Mouse (Mus musculus) embryo, embryonic 10.5 days (tissue): Measurements from ENCODE around the gene Rasal2.
A peak's percentile ranks its signal among the peaks of the same experiment; 100 is the strongest.
"Not testable (repeated sequence)": the region's sequence is repeated elsewhere in the genome, so short reads cannot be mapped to it uniquely, and the experiment has no call there.

Experiments
- DNase-seq: peaks from one replicate; pipeline ENCODE4 v3.0.0-alpha.2; 2015; ENCODE audit warnings: low spot score

Rasal2 gene

DNA sequence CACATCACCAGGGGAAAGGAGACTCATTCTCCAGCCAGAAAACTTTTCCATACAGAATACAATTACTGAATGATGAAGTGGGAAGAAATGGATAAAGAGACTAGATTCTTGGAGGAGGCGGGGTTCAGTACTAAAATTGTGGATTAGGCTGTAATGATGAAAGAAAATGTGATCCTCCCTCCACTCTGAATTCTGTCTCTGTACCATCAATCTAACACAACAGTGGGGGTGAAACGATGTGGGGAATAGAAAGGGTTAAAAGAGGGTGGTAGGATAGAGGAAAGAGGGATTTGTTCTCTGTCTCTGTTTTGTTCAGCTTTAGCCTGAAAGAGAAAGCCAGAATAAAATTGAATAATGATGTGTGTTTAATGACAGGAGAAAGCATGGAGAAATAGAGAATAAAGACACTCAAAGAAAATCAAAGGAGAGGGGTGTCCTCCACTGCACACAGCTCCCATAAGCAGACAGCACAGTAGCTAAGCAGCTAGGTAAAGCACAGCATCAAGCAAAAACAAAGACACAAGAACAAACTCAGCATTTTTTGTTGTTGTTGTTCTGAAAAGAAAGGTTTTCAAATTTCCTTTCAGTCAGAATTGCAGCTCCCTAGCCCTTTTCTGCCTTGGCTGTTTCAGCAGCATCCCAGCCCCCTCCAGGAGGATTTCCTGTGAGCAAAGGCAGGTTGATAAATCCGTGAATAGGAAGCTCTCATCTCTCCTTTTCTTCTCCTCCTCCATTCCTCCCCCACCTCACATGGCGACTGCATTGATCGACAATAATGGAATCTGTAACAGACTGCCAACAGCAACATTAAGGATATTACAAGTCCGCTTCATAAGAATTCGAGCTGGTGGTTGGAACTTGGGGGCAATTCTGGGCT lies 168.6 kb downstream of the Rasal2 start:
- DNase-seq: no peak

DNA sequence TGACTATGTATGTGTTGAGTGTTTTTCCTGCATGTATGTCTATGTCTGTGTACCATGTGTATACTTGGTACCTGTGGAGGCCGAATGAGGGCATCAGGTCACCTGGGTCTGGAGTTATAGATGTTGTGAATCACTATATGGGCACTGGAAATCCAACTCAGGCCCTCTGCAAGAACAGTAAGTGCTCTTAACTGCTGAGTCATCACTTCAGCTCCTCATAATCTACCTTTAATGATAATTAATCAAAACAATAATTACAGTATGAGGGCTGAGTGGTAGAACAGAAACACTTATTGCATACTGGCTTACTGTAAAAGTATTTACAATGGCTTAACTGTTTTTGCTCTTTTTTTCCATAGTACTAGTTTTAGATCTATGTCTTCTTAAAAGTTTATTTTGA lies 172.7 kb downstream of the Rasal2 start:
- DNase-seq: no peak

- not testable (repeated sequence) for DNase-seq
Measured at GRCm38 (mm10) chr1:157236650-157237344, 175.6 kb downstream of the Rasal2 start.

DNA sequence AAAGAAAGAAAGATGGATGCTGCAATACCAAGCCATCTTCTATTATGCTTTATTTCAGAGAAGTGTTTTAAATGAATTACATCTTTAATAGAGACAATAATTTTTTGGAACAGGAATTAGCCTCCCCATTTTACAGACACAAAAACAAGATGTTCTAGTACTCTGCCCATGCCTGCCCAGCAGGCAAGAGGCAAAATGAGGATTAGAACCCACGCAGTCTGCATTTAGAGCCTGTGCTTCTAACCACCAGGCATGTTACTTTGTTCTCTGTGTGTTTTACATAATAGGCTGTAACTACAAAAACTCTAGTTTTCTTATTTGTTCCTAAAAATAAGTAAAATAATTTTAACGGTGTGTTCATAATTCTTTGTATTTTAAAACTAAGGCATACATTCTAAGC lies 178.9 kb downstream of the Rasal2 start:
- DNase-seq: no peak

DNA sequence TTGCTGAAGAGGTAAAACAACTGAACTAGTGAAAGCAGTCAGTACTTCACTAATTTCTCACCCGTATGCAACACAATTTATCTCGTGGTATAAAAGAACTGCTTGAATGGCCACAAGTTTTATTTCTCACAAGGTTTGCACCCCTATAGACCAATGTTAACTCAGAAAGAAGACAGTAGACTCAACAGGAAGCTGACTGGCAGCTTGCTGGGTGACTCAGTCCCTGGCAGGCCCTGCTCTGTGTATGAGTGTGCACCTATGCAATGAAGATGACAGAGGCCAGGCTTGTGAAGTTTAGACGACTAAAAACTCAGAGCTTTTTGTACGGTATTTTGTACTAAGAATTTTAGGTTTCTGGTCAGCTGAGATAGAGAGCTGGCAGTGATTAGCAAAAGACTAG lies 180.0 kb downstream of the Rasal2 start:
- DNase-seq: no peak

- DNase-seq: peak; percentile 57
Measured at GRCm38 (mm10) chr1:157231016-157231415, 181.4 kb downstream of the Rasal2 start.

GRCm38 (mm10) chr1:157230386-157230785 lies 182.0 kb downstream of the Rasal2 start:
- no peak for DNase-seq

GRCm38 (mm10) chr1:157225013-157225412 lies 187.4 kb downstream of the Rasal2 start:
- DNase-seq: no peak

DNA sequence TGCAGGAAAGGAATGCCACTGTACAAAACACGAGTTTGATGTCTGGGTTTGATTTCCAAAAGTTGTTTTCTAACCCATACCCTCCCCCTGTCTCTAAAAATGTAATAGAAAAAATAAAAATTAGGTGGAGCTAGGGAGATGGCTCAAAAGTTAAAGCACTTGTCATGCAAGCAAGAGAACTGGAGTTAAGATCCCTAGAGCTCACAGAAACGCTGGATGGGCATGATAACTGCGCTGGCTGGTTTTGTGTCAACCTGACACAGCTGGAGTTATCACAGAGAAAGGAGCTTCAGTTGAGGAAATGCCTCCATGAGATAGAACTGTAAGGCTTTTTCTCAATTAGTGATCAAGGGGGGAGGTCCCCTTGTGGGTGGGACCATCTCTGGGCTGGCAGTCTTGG lies 191.5 kb downstream of the Rasal2 start:
- DNase-seq: no peak

DNA sequence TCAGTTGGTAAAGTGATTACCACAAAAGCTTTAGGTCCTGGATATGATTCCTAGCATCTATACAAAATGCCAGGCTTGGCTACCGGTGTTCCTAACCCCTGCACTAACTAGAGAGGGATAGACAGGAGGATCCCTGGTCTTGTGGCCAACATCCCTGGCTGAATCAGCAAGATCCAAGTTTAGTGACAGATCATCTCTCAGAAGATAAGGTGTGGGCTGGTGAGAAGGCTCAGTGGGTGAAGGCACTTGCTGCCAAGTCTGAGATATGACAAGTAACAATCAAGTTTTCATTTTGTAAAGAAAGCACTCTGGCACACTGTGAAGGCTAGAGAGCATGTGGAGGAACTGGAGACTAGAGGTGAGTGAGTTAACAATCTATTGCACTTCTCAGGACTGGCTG lies 191.9 kb downstream of the Rasal2 start:
- no peak for DNase-seq

DNA sequence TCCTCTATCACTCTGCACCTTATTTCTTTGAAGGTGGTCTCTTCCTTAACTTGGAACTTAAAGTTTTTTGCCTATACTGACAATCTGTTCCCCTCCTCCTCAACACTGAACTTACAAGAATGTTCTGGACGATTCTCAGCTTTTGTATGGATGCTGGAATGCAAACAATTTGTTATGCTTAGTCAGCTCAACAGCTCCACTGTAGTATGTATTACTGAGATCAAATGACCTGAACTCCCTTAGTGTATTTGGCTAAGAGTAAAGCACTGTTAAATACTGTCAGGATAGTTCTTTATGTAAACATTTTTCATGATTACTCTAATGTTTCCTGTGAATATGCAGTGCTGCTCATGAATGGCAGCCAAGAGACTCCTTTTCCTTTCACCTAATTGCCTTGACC lies 203.6 kb downstream of the Rasal2 start:
- no peak for DNase-seq

DNA sequence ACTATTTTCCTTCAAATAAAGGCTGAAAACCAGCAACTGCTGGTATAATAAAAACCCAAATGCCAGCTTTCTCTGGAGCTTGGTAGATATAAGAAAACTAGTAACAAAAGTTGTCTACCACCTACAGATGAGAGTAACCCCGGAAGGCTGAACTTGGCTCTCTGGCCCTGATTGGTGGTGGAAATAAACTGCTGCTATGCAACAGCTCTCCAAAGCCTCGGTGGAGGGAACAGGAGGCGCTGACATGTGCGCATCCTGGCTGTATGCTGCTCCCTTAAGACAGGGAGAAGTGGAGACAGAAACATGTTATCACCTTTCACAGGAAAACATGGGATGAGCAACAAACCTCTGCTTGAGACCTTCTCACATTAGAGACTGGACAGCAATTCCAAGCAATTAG lies 206.7 kb downstream of the Rasal2 start:
- DNase-seq: no peak

DNA sequence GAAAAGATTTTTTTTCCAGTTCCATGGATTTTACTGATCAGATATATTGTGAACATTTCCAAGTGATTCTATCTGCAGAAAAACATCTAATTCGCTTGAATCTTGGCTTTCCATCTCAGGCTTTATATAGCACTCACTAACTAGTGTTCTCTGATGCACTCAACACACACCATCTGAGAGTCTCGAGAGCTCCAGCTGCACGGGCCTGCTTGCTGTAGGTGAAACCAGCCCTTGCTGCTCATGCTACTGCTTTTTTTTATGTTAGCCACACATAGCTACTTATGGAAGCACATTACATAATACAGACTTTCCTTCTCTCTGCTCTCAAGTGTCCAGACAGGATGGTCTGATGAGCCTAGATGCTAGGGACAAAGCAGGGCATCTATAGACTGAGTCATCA lies 229.4 kb downstream of the Rasal2 start:
- no peak for DNase-seq

- no peak for DNase-seq
Measured at GRCm38 (mm10) chr1:157182431-157182830, 230.0 kb downstream of the Rasal2 start.

DNA sequence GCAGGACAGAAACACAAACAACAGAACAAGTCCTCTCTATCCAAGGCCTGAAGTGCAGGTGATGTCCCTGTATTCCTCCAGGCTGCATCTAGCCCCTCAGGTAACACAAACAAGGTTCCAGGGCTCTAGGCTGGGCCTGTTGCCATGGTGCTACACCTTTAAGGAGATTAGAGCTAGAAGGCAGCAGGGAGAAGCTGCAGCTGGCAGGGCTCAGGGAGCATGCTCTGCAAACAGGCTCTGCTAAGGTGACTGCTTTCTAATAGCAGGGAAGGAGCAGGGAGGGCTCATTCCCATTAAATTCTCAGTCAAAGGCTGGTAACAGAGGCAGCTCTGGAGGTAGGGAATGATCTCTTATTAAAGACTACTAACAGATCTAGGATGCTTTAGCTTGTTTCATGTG lies 231.3 kb downstream of the Rasal2 start:
- no peak for DNase-seq

DNA sequence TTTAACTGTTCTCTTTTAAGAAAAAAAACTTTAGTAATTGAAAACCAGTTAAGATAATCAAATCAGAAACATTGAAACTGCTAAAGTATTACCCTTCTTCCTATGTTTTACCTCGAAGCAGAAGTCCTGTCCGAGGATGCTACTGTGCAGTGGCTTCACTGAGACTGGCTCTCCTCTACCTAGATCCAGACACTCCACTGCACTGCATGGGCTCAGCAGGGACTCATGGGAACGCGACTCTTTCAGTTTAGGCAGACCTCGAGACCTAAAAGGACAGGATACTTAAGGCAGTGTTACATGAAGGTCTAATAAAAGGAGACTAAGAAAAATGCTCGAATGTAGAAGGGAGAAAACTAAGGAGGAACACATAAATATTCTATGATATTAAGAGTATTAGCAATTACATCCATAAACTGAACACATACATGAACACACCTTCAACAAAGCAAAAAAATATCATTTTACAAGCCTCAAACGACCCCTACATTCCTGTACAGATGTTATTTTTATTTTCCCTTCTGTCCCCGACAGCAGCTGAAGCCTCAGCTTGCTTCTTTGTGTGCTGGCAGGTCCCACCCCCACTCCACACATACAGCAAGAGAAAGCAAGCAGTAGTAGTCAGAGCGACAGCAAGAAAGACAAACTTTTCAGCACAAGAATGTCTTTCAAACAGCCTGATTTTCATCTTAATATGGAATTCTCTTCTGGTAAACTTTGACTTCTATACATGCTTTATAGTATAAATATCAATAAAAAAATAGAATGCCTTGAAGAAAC lies 233.2 kb downstream of the Rasal2 start:
- peak; percentile 36 for DNase-seq

DNA sequence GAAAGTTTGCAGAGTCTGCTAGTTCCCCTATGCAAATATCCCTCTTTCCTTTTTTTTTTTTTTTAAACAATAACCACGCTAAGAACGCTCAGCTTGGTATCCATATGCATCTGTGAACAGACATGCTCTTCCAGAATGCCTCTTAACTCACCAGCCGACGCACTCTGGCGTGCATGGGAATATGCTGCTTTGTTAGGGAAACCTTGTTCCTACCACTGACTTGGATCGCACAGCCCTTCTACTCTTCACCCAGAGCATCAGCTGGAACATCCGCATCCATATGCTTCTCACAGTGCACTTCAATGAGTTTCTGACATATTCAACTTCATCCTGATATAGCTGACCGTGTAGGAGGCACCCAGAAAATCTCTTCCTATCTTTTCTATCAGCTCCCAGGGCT lies 243.1 kb downstream of the Rasal2 start:
- no peak for DNase-seq

GRCm38 (mm10) chr1:157168891-157169290 lies 243.5 kb downstream of the Rasal2 start:
- no peak for DNase-seq

DNA sequence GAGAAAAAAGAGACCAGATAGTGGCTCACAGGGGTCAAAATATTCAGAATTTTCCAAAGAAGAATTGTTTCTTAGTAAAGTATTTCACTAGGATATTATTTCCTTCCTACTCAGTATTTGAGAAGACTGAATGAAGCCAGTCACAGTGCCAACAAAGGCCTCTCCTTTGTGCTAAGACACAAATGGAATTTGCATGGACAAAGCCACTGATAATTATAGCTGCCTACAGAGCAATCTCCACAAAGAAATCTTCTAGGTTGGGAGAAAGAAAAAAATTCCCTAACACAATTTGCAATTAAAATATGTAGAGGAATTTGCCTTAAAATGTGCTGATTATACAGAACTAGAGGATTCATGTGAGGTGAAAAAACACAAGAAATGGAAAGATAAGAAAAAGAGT lies 258.6 kb downstream of the Rasal2 start:
- peak; percentile 18 for DNase-seq

DNA sequence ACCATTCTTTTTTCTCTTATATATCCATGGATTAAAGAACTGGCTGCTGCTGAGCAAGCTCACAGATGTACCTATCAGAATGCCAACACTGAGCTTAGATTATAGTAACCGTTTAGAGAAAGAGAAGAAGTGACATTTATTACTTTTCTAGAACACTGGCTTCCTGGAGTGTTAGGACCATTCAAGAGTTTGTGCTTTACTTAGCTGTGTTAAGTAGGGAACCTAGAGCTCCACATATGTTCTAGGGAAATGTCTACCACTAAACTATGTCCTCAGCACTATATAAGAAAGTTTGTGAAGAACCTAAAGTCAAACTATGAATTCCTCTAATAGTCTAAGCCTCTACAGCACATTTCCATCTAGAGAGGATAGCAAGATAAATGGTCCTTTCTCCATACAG lies 262.3 kb downstream of the Rasal2 start:
- no peak for DNase-seq

- DNase-seq: no peak
Measured at GRCm38 (mm10) chr1:157144621-157145020, 267.8 kb downstream of the Rasal2 start.

DNA sequence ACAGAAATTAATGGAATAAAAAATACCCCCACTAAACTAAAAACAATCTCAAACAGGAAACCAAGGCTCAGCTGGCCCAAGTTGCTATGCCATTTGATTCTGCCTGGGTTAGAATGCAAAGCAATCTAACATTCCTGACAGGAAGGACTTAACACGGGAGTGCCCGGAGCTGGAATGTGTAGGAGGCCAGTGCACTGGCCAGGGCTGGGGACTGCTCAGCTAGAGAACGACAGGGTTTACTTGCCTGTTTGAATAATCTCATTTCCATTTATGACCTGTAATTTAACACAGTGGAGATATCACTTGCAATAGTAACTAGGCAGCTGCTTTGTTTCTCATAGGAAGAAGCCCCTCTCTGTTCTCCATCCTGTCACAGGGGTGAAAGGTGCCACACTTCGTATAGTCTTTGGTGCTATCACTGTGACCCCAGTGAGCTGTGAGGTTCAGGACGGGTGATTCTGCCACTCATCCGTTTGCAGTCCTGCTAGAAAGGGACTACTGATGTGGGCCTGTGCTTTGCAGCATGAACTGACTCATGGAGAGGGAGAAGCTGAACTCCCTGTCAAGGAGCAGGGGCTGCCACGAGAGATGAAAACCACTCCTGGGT lies 269.0 kb downstream of the Rasal2 start:
- peak; percentile 25 for DNase-seq
